Mouse (Mus musculus) heart, embryonic 16.5 days (tissue): ENCODE measurements around the gene Ppp1r16b. TPM values are rescaled to one million over a fixed set of nuclear protein-coding genes. Genes with fewer than 3 reads are reported as not detected.

ENCODE experiments used
- ATAC-seq: fragments of 200-750 bp; cut with Nextera tagmentation; replicated peaks from 2 replicates; pipeline ENCODE4 v1.8.0; 2017; ENCODE audit warnings: moderate number of reproducible peaks; ENCODE audit not compliant: insufficient read depth, low FRiP score; ENCODE audit errors: extremely low read depth
- H3K27ac ChIP-seq: fragments of 300-500 bp; sonication (generic); 2 replicates; pipeline ENCODE4 v1.5.1; 2014; ENCODE audit warnings: mild to moderate bottlenecking, low read length, control low read depth, moderate library complexity
- H3K27me3 ChIP-seq: fragments of 300-500 bp; sonication (generic); 2 replicates; pipeline ENCODE4 v1.6.1; 2014; ENCODE audit warnings: low read length, mixed read lengths; ENCODE audit not compliant: control insufficient read depth, insufficient read depth
- H3K36me3 ChIP-seq: fragments of 300-500 bp; sonication (generic); 2 replicates; pipeline ENCODE4 v1.6.1; 2014; ENCODE audit not compliant: control insufficient read depth, insufficient read depth
- H3K4me1 ChIP-seq: fragments of 300-500 bp; sonication (generic); 2 replicates; pipeline ENCODE4 v1.6.1; 2014; ENCODE audit warnings: low read length, mixed read lengths; ENCODE audit not compliant: control insufficient read depth, insufficient read depth
- H3K4me2 ChIP-seq: fragments of 300-500 bp; sonication (generic); 2 replicates; pipeline ENCODE4 v1.6.1; 2014; ENCODE audit warnings: low read depth, mild to moderate bottlenecking, control low read depth, low read length
- H3K4me3 ChIP-seq: fragments of 300-500 bp; sonication (generic); 2 replicates; pipeline ENCODE4 v1.5.1; 2014; ENCODE audit warnings: mild to moderate bottlenecking, control low read depth, low read length
- H3K9ac ChIP-seq: fragments of 300-500 bp; sonication (generic); 2 replicates; pipeline ENCODE4 v1.6.1; 2014; ENCODE audit warnings: low read length, control low read depth
- H3K9me3 ChIP-seq: fragments of 300-500 bp; sonication (generic); replicated peaks from 2 replicates; pipeline ENCODE4 v1.6.1; 2016; ENCODE audit warnings: low read length; ENCODE audit not compliant: control insufficient read depth
- WGBS: fragments of 180-500 bp; shearing (Covaris S2); extraction: QIAGEN DNeasy Blood & Tissue Kit; methylation state at CpG from one replicate; pipeline ENCODE4 v1.1.7; 2014; 5-methylcytosine and 5-hydroxymethylcytosine counted together
- polyA plus RNA-seq: library from polyadenylated mRNA; unstranded; fragments of >200 nt; fragmentation: Nextera tagmentation; extraction: Ambion mirVana; gene quantifications from 2 replicates; pipeline ENCODE4 v1.2.1, GENCODE M21; 2015

Gene Ppp1r16b
- polyA plus RNA-seq, 1 experiment from 2014 or later: 8.2 TPM

DNA sequence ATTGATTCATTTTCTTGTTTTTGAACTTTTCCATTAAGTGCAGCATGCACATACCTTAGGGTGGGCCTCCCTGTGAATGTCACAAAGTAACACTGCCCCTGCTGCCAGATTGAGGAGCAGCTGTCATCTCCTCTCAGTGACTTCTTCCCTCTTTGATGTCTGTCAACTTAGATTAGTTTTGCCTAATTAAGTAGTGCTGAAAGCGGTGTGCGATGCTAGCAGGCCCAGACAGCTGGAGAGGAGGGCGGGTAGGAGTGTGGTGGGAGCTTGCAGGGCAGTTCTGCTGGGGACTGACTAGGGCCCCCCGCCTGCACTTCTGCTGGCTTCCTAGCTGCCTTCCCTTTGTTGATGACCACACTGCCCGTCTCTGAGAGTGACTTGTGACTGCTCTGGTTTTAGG, 33.3 kb upstream of the Ppp1r16b start:
- no peak overlapping the region for H3K9ac ChIP-seq
- ATAC-seq: no peak
- no peaks in the 10 kb centered on the region for H3K27me3 ChIP-seq
- no peak overlapping the region for H3K4me3 ChIP-seq
- no peak overlapping the region for H3K27ac ChIP-seq
- 79% methylated on average over 5 of the region's 5 CpGs for whole genome bisulfite sequencing
- no peaks in the 10 kb centered on the region for H3K9me3 ChIP-seq
- no peak overlapping the region for H3K4me2 ChIP-seq
- H3K4me1 ChIP-seq: no peaks in the 10 kb centered on the region
- peaks cover 71% of the 10 kb centered on the region for H3K36me3 ChIP-seq

GRCm38 (mm10) chr2:158641869-158642268, 23.3 kb upstream of the Ppp1r16b start:
- WGBS: 16% methylated on average over 2 of the region's 2 CpGs
- H3K27me3 ChIP-seq: no peaks in the 10 kb centered on the region
- H3K4me2 ChIP-seq: no peak overlapping the region
- peaks cover 20% of the 10 kb centered on the region for H3K36me3 ChIP-seq
- H3K9me3 ChIP-seq: peaks cover 4% of the 10 kb centered on the region
- 0 out of 2 replicates have a peak, but pooled peaks have one; percentile 18 for ATAC-seq
- H3K4me3 ChIP-seq: no peak overlapping the region
- H3K9ac ChIP-seq: no peak overlapping the region
- no peak overlapping the region for H3K27ac ChIP-seq
- no peaks in the 10 kb centered on the region for H3K4me1 ChIP-seq

DNA sequence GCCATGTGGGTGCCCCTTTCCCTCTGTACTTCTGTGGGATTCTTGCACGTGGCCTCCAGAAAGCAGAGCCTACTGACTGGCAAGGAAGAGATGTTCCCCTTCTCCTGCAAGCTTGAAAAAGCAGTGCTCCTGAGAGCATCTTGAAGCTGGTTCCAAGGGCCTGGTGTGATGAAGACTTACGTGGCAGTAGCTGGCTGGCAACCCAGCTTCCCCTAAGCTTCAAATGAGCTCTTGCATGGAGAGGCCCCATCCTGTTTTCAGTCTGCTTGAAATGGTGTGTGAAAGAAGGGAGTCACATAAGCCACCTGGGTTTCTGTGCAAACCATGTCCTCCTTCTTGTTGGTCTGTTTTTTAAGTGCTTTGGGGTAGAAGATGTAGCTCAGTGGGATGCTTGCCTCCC, 22.6 kb upstream of the Ppp1r16b start:
- Histone ChIP-seq H3K27ac (no peak overlapping the region), H3K9me3 (peaks cover 4% of the 10 kb centered on the region), H3K4me1 (no peaks in the 10 kb centered on the region), H3K9ac (no peak overlapping the region), H3K27me3 (no peaks in the 10 kb centered on the region), H3K4me3 (no peak overlapping the region), H3K4me2 (no peak overlapping the region), H3K36me3 (peaks cover 16% of the 10 kb centered on the region)
- WGBS: 80% methylated on average over 2 of the region's 2 CpGs
- ATAC-seq: no peak

- Histone ChIP-seq H3K27ac (no peak overlapping the region), H3K27me3 (no peaks in the 10 kb centered on the region), H3K4me3 (no peak overlapping the region), H3K4me1 (no peaks in the 10 kb centered on the region), H3K36me3 (peaks cover 6% of the 10 kb centered on the region; the same call in 1 of the 2 replicates), H3K4me2 (no peak overlapping the region), H3K9me3 (peaks cover 4% of the 10 kb centered on the region), H3K9ac (no peak overlapping the region)
- WGBS: 81% methylated on average over 3 of the region's 3 CpGs
- no peak for ATAC-seq
These were observed 21.4 kb upstream of the Ppp1r16b start for GRCm38 (mm10) chr2:158643791-158644190.

GRCm38 (mm10) chr2:158651159-158651908, 13.9 kb upstream of the Ppp1r16b start:
- no peaks in the 10 kb centered on the region for H3K9me3 ChIP-seq
- H3K9ac ChIP-seq: no peak overlapping the region
- no peak overlapping the region for H3K27ac ChIP-seq
- H3K4me2 ChIP-seq: no peak overlapping the region
- no peaks in the 10 kb centered on the region for H3K36me3 ChIP-seq
- no peak overlapping the region for H3K4me3 ChIP-seq
- no peak for ATAC-seq
- 45% methylated on average over 7 of the region's 7 CpGs for WGBS
- peaks cover 3% of the 10 kb centered on the region; the same call in 1 of the 2 replicates for H3K4me1 ChIP-seq
- no peaks in the 10 kb centered on the region for H3K27me3 ChIP-seq

DNA sequence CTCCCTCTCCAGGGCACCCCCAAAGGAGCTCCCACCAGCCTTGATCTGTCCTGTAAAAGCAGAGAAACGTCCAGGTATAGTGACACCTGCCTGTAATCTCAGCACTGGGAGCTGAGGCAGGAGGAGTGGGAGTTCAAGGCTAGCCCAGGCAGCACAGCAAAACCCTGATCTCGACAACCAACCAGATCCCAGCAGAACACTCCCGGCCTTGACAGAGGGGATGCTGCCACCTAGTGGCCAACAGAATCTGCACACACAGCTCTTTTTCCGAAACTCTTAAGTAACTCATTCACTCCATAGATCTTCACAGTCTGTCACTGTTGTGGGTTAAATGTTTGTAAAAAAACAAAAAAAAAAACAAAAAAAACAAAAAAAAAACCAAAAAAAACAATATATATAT, 12.2 kb upstream of the Ppp1r16b start:
- Histone ChIP-seq H3K9ac (no peak overlapping the region), H3K27me3 (no peaks in the 10 kb centered on the region), H3K36me3 (no peaks in the 10 kb centered on the region), H3K27ac (no peak overlapping the region), H3K4me2 (no peak overlapping the region), H3K4me3 (no peak overlapping the region), H3K9me3 (no peaks in the 10 kb centered on the region), H3K4me1 (peaks cover 3% of the 10 kb centered on the region)
- WGBS: 8% methylated on average over 4 of the region's 4 CpGs
- ATAC-seq: no peak

- peaks cover 7% of the 10 kb centered on the region for H3K4me1 ChIP-seq
- WGBS: 71% methylated on average over 9 of the region's 9 CpGs
- H3K9ac ChIP-seq: no peak overlapping the region
- H3K4me2 ChIP-seq: no peak overlapping the region
- no peak overlapping the region for H3K4me3 ChIP-seq
- no peaks in the 10 kb centered on the region for H3K27me3 ChIP-seq
- ATAC-seq: no peak; the same call in 1 of the 2 replicates
- no peaks in the 10 kb centered on the region for H3K9me3 ChIP-seq
- H3K36me3 ChIP-seq: no peaks in the 10 kb centered on the region
- H3K27ac ChIP-seq: no peak overlapping the region
These were observed 10.5 kb upstream of the Ppp1r16b start for GRCm38 (mm10) chr2:158654717-158655116.

DNA sequence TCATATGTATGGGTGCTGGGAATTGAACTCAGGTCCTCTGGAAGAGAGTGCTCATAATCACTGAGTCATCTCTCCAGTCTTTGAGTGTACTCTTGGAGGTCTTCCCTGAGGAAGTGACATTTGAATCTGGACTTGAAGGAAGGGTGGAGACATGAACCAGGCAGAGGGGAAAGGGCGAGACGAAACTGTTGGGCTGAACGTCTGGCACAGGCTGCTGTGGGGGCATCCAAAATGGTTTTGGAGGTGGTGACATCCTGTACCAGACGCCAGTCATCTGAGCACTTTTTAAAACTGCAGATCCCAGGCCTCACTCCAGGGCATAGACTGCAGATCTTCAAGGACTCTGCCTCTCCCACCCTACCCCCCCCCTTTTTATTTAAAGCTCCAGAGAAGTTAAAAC, 9.4 kb upstream of the Ppp1r16b start:
- WGBS: 76% methylated on average over 4 of the region's 4 CpGs
- Histone ChIP-seq H3K4me2 (no peak overlapping the region), H3K27me3 (no peaks in the 10 kb centered on the region), H3K9me3 (no peaks in the 10 kb centered on the region), H3K9ac (no peak overlapping the region), H3K36me3 (no peaks in the 10 kb centered on the region), H3K4me3 (no peak overlapping the region), H3K4me1 (peaks cover 7% of the 10 kb centered on the region), H3K27ac (no peak overlapping the region)
- ATAC-seq: no peak

GRCm38 (mm10) chr2:158658822-158659221, 6.4 kb upstream of the Ppp1r16b start:
- peaks cover 4% of the 10 kb centered on the region; the same call in 1 of the 2 replicates for H3K4me1 ChIP-seq
- H3K9me3 ChIP-seq: no peaks in the 10 kb centered on the region
- H3K9ac ChIP-seq: no peak overlapping the region
- H3K4me2 ChIP-seq: no peak overlapping the region
- no peaks in the 10 kb centered on the region for H3K36me3 ChIP-seq
- H3K27ac ChIP-seq: no peak overlapping the region; the same call in 1 of the 2 replicates
- H3K4me3 ChIP-seq: no peak overlapping the region
- peak; percentile 52; the same call in 1 of the 2 replicates for ATAC-seq
- 32% methylated on average over 6 of the region's 6 CpGs for WGBS
- H3K27me3 ChIP-seq: no peaks in the 10 kb centered on the region
